Mouse (Mus musculus): ENCODE data around the gene Papss2. TPM values are rescaled to one million over a fixed set of nuclear protein-coding genes. Genes with fewer than 3 reads are reported as not detected.

Gene Papss2
- polyA plus RNA-seq, 1 experiment from 2014 or later = 29.6 TPM

DNA sequence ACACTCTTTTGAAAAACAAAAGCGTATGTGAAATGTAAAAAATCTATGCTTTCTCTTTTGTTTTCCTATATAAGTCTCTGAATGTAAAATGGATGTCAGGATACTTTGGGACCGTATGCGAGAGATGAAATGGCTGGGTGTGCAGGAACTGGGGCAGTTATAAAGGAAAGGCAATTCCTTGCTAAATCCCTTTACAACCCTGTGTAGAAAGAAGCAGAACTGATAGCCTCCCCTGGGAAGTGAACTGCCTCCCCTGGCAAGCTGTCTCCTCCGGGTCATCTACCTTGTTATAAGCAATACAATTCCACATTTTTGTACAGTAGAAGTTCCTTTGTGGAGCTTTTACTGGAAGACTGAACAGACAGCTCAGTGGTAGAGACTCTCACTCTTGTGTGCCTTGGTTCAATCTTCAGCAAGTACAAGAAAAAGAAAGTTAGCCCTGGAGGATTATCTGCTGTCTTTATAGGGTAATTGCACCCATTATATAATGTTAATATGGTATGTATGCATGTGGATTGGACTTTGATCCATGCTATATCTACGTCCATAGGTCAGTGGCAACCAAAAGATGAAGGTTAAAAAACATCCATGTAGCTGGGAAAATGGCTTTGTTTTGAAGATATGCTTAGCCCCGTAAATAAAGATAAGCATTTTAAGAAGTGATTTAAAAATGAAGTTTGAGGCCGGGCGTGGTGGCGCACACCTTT, 15.9 kb downstream of the Papss2 start:
- no peak for TF ChIP-seq EP300 (IDR thresholded peaks at IDR 0.05; ENCODE audit: low read depth)
- no peak for TF ChIP-seq CTCF (IDR thresholded peaks at IDR 0.05; ENCODE audit: low read depth)
- ATAC-seq (no peak), DNase-seq (no peak)
- Histone ChIP-seq H3K4me1 (ENCODE audit: insufficient read depth) (peaks cover 3% of the 10 kb centered on the region; the same call in 1 of the 2 replicates), H3K27ac (ENCODE audit: low read depth) (no peak overlapping the region), H3K9me3 (ENCODE audit: low read length) (no peaks in the 10 kb centered on the region), H3K36me3 (replicated peaks; ENCODE audit: insufficient read depth, low read length) (no peaks in the 10 kb centered on the region), H3K4me3 (ENCODE audit: low read depth, low read length) (no peak overlapping the region), H3K9ac (replicated peaks) (no peak overlapping the region), H3K4me2 (ENCODE audit: low read depth, low read length) (no peak overlapping the region), H3K27me3 (ENCODE audit: insufficient read depth, low read length) (no peaks in the 10 kb centered on the region)
- WGBS (ENCODE audit: insufficient replicate concordance) = 81% methylated on average over 9 of the region's 9 CpGs

DNA sequence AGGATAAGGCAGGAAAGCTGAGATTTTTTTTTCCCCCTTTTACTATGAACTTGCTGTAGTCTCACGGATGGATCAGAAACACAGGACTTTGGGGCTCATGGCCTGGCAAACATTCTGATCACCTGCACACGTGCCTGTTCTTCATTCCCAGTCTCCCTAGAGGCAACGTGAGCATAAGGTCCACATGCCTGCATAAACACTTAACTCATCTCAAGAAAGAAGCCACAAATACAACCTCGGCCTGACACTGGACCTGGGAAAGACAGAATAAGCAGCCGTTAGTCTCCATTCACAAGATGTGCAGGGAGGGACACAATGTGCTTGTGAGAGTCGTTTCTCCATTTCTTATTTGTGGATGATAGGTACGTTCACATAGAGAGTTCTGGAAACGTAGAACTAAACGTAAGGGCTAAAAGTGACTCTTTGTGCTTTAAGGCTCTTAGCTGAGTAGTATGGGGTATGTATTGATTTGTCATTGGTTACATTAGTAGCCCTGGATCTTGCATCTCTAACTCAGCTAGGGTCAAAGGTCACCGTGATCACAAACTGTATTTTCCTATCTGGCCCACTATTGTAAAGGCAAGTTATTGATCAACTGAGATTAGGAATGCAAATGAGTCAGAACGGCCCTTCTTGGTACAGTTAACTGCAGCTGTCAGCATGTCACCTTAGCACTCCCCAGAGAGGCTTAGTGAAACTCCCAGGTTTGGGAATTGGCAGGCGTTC, 18.6 kb downstream of the Papss2 start:
- ATAC-seq (no peak), DNase-seq (no peak)
- no peak overlapping the region for H3K4me3 ChIP-seq (ENCODE audit: low read depth, low read length)
- 69% methylated on average over 12 of the region's 12 CpGs for WGBS (ENCODE audit: insufficient replicate concordance)
- H3K4me2 ChIP-seq (ENCODE audit: low read depth, low read length) = no peak overlapping the region
- H3K9ac ChIP-seq (replicated peaks) = no peak overlapping the region
- peaks cover 3% of the 10 kb centered on the region; the same call in 1 of the 2 replicates for H3K4me1 ChIP-seq (ENCODE audit: insufficient read depth)
- no peaks in the 10 kb centered on the region for H3K36me3 ChIP-seq (replicated peaks; ENCODE audit: insufficient read depth, low read length)
- no peak for TF ChIP-seq EP300 (IDR thresholded peaks at IDR 0.05; ENCODE audit: low read depth)
- no peak for TF ChIP-seq CTCF (IDR thresholded peaks at IDR 0.05; ENCODE audit: low read depth)
- H3K27ac ChIP-seq (ENCODE audit: low read depth) = no peak overlapping the region
- H3K27me3 ChIP-seq (ENCODE audit: insufficient read depth, low read length) = no peaks in the 10 kb centered on the region
- H3K9me3 ChIP-seq (ENCODE audit: low read length) = no peaks in the 10 kb centered on the region

DNA sequence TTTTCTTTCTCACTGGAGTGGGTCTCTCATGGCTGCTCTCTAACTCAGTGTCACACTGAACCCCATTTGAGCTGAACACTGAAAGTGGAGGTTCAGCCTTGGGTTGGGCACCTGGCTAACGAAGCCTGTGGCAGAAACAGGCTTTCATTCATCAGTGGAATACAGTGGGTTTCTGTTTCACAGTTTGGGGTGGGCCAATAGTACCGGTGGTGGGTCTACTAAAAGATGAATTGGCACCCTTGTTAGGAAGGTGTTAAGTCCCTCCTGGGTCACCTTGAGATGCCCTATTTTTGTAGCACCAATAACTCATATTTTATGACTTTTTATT, 19.1 kb downstream of the Papss2 start:
- H3K27ac ChIP-seq (ENCODE audit: low read depth) = no peak overlapping the region
- H3K36me3 ChIP-seq (replicated peaks; ENCODE audit: insufficient read depth, low read length) = no peaks in the 10 kb centered on the region
- H3K9ac ChIP-seq (replicated peaks) = no peak overlapping the region
- no peaks in the 10 kb centered on the region for H3K9me3 ChIP-seq (ENCODE audit: low read length)
- H3K4me2 ChIP-seq (ENCODE audit: low read depth, low read length) = no peak overlapping the region
- no peak overlapping the region for H3K4me3 ChIP-seq (ENCODE audit: low read depth, low read length)
- peaks cover 5% of the 10 kb centered on the region; the same call in 1 of the 2 replicates for H3K4me1 ChIP-seq (ENCODE audit: insufficient read depth)
- DNase-seq (no peak), ATAC-seq (no peak)
- WGBS (ENCODE audit: insufficient replicate concordance) = 76% methylated on average over 2 of the region's 2 CpGs
- TF ChIP-seq EP300 (IDR thresholded peaks at IDR 0.05; ENCODE audit: low read depth) (no peak), CTCF (IDR thresholded peaks at IDR 0.05; ENCODE audit: low read depth) (no peak)
- no peaks in the 10 kb centered on the region for H3K27me3 ChIP-seq (ENCODE audit: insufficient read depth, low read length)

DNA sequence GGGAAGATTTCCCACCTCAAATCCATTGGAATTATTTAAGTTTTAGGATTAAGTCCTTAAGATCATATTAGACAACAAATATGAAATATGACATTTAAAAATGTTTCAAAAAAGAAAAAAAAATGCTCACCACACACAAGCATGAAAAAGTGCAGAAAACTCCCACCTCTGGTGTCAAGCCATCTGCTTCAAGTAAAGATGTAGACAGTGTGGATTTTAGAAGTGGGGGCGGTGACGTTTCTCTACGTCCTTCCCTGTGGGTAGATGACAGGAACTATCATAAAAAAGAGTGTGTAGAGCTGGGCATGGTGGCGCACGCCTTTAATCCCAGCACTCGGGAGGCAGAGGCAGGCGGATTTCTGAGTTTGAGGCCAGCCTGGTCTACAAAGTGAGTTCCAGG, 21.1 kb downstream of the Papss2 start:
- ATAC-seq (no peak), DNase-seq (no peak)
- H3K9ac ChIP-seq (replicated peaks) = no peak overlapping the region
- TF ChIP-seq EP300 (IDR thresholded peaks at IDR 0.05; ENCODE audit: low read depth) = no peak
- no peak for TF ChIP-seq CTCF (IDR thresholded peaks at IDR 0.05; ENCODE audit: low read depth)
- no peak overlapping the region for H3K4me3 ChIP-seq (ENCODE audit: low read depth, low read length)
- H3K36me3 ChIP-seq (replicated peaks; ENCODE audit: insufficient read depth, low read length) = no peaks in the 10 kb centered on the region
- H3K27ac ChIP-seq (ENCODE audit: low read depth) = no peak overlapping the region
- no peaks in the 10 kb centered on the region for H3K9me3 ChIP-seq (ENCODE audit: low read length)
- H3K4me1 ChIP-seq (ENCODE audit: insufficient read depth) = peaks cover 5% of the 10 kb centered on the region; the same call in 1 of the 2 replicates
- H3K27me3 ChIP-seq (ENCODE audit: insufficient read depth, low read length) = no peaks in the 10 kb centered on the region
- no peak overlapping the region for H3K4me2 ChIP-seq (ENCODE audit: low read depth, low read length)
- 89% methylated on average over 7 of the region's 7 CpGs for WGBS (ENCODE audit: insufficient replicate concordance)

DNA sequence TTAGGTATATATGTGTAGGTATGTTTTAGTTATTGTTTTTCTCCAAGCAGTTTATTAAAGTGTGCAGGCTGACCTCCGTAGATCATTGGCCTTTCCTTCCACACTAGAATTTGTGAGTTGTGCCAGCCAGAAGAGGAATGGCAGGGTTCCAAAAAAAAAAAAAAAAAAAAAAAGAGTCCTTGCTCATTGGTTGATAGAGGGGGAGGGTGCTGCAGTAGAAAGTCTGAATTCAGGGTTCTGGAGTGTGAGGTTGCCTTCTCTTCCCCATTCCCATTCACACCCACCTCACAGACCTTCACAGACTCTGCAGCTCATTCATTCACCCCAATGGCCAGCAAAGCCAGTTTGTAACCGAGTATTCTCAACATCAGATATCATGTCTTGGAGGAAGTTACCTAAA, 24.1 kb downstream of the Papss2 start:
- WGBS (ENCODE audit: insufficient replicate concordance) = 63% methylated on average over 2 of the region's 2 CpGs
- TF ChIP-seq EP300 (IDR thresholded peaks at IDR 0.05; ENCODE audit: low read depth) = peak; percentile 56; the same call in 1 of the 2 replicates
- TF ChIP-seq CTCF (IDR thresholded peaks at IDR 0.05; ENCODE audit: low read depth) = no peak
- Histone ChIP-seq H3K27ac (ENCODE audit: low read depth) (peak overlapping the region; percentile 86), H3K4me3 (ENCODE audit: low read depth, low read length) (no peak overlapping the region), H3K9ac (replicated peaks) (0 out of 2 replicates have a peak overlapping the region, but pooled peaks have one; percentile 30), H3K9me3 (ENCODE audit: low read length) (no peaks in the 10 kb centered on the region), H3K27me3 (ENCODE audit: insufficient read depth, low read length) (no peaks in the 10 kb centered on the region), H3K4me1 (ENCODE audit: insufficient read depth) (peaks cover 10% of the 10 kb centered on the region; the same call in 1 of the 2 replicates), H3K4me2 (ENCODE audit: low read depth, low read length) (peak overlapping the region; percentile 44; the same call in 1 of the 2 replicates), H3K36me3 (replicated peaks; ENCODE audit: insufficient read depth, low read length) (no peaks in the 10 kb centered on the region)
- peak; percentile 26 for DNase-seq
- peak; percentile 88 for ATAC-seq

DNA sequence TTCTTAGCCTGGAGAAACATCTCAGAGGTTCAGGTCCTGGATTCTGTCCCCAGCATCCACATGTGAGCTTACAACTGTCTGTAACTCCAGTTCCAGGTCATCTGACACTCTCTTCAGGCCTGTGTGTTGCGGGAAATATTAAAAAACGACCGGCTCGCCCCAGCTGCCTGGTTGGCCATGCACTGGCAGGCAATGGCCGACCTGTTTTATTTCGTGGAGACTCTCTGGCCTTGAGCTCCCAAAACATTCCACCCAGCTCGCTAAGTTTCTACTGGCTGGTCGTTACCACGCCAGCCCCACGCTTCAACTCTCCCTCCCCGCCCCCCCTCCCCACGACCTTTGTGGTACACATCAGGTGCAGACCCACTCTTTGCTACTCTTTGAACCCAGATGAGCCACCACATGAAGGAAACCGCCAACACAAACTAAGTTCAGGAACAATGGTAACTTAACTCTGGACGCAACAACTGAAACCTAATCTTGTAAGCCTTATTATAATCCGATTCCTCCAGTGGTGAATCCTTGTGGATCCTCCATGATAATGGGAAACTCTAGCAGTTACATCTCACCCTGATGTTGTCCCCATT, 25.4 kb downstream of the Papss2 start:
- Histone ChIP-seq H3K4me1 (ENCODE audit: insufficient read depth) (peaks cover 10% of the 10 kb centered on the region; the same call in 1 of the 2 replicates), H3K27ac (ENCODE audit: low read depth) (peak overlapping the region; percentile 5; the same call in 1 of the 2 replicates), H3K4me2 (ENCODE audit: low read depth, low read length) (no peak overlapping the region; the same call in 1 of the 2 replicates), H3K4me3 (ENCODE audit: low read depth, low read length) (no peak overlapping the region), H3K9ac (replicated peaks) (no peak overlapping the region), H3K36me3 (replicated peaks; ENCODE audit: insufficient read depth, low read length) (no peaks in the 10 kb centered on the region), H3K9me3 (ENCODE audit: low read length) (no peaks in the 10 kb centered on the region), H3K27me3 (ENCODE audit: insufficient read depth, low read length) (no peaks in the 10 kb centered on the region)
- TF ChIP-seq CTCF (IDR thresholded peaks at IDR 0.05; ENCODE audit: low read depth) = no peak
- TF ChIP-seq EP300 (IDR thresholded peaks at IDR 0.05; ENCODE audit: low read depth) = no peak
- DNase-seq (no peak), ATAC-seq (no peak)
- 80% methylated on average over 15 of the region's 15 CpGs for WGBS (ENCODE audit: insufficient replicate concordance)
